Mouse (Mus musculus): ENCODE results near the gene Parvb. TPM values are rescaled to one million over a fixed set of nuclear protein-coding genes. Genes with fewer than 3 reads are reported as not detected.

Gene Parvb
- total and polyA plus RNA-seq, 3 experiments = 0.04 to 2.3 TPM; not detected in 1

- H3K9ac ChIP-seq (ENCODE audit: insufficient read depth, low read depth) = no peak overlapping the region
- no peaks in the 10 kb centered on the region for H3K9me3 ChIP-seq (replicated peaks; ENCODE audit: low read length)
- H3K27ac ChIP-seq (ENCODE audit: insufficient read depth, low read depth) = no peak overlapping the region
- peaks cover 64 to 86% of the 10 kb centered on the region in 2 experiments for H3K36me3 ChIP-seq (replicated peaks in 1 of 2; ENCODE audit: control insufficient read depth in 1 of 2, insufficient read depth in 1 of 2, low read length in 1 of 2)
- in situ Hi-C loops (cut with MboI; ENCODE audit: low pct_ligation_motif_present, low pct_unique_long_range_greater_than_20kb, low sequenced_read_pairs) = no loop called here
- no peak overlapping the region for H3K4me2 ChIP-seq (ENCODE audit: insufficient read depth, low read depth, poor library complexity, severe bottlenecking)
- dilution Hi-C loops (cut with MboI; ENCODE audit: extremely low pct_ligation_motif_present, extremely low pct_unique_long_range_greater_than_20kb, low sequenced_read_pairs) = no loop called here
- no peak for DNase-seq (ENCODE audit: extremely low read depth)
- no peak overlapping the region for H3K4me3 ChIP-seq (replicated peaks in 1 of 3; ENCODE audit: low read depth in 2 of 3, low read length in 2 of 3, poor library complexity in 1 of 3)
- H3K27me3 ChIP-seq (replicated peaks) = no peaks in the 10 kb centered on the region
- peaks cover 18 to 32% of the 10 kb centered on the region in 2 experiments for H3K4me1 ChIP-seq (ENCODE audit: control insufficient read depth in 1 of 2, insufficient read depth in 2 of 2)
- no peak for TF ChIP-seq IRF4 (IDR thresholded peaks at IDR 0.05; ENCODE audit: low read depth, low read length)
- no peak for TF ChIP-seq TBP (conservative IDR thresholded peaks at IDR 0.05; ENCODE audit: low read depth, low read length)
- no peak for TF ChIP-seq ZC3H11A (IDR thresholded peaks at IDR 0.05; ENCODE audit: low read depth, low read length)
- no peak for TF ChIP-seq KAT2A (IDR thresholded peaks at IDR 0.05; ENCODE audit: insufficient replicate concordance, low read length)
- TF ChIP-seq JUND (conservative IDR thresholded peaks at IDR 0.05; ENCODE audit: low read depth, low read length) = no peak
- no peak for TF ChIP-seq TCF12 (IDR thresholded peaks at IDR 0.05; ENCODE audit: low read depth, low read length)
- no peak for TF ChIP-seq CTCF (conservative IDR thresholded peaks at IDR 0.05 in 1 of 2, IDR thresholded peaks at IDR 0.05 in 1 of 2; ENCODE audit: low read depth in 2 of 2, low read length in 2 of 2)
- no peak for TF ChIP-seq ELF1 (IDR thresholded peaks at IDR 0.05; ENCODE audit: low read depth, low read length)
- no peak for TF ChIP-seq UBTF (IDR thresholded peaks at IDR 0.05; ENCODE audit: low read depth, low read length)
- no peak for TF ChIP-seq JUN (IDR thresholded peaks at IDR 0.05; ENCODE audit: insufficient read depth, low read depth, low read length)
- no peak for TF ChIP-seq E2F4 (IDR thresholded peaks at IDR 0.05; ENCODE audit: insufficient replicate concordance, low read depth, low read length)
- no peak for TF ChIP-seq USF2 (conservative IDR thresholded peaks at IDR 0.05; ENCODE audit: low read depth, low read length)
- TF ChIP-seq MAFK (IDR thresholded peaks at IDR 0.05; ENCODE audit: insufficient replicate concordance, low read length) = no peak
- TF ChIP-seq PAX5 (IDR thresholded peaks at IDR 0.05; ENCODE audit: low read length) = no peak
- no peak for TF ChIP-seq NELFE (IDR thresholded peaks at IDR 0.05; ENCODE audit: low read depth, low read length)
- no peak for TF ChIP-seq MAX (IDR thresholded peaks at IDR 0.05; ENCODE audit: low read length)
- TF ChIP-seq EP300 (IDR thresholded peaks at IDR 0.05; ENCODE audit: low read length) = no peak
- TF ChIP-seq ETS1 (conservative IDR thresholded peaks at IDR 0.05; ENCODE audit: low read depth, low read length) = no peak
- no peaks in the 10 kb centered on the region for H3K79me2 ChIP-seq (replicated peaks; ENCODE audit: control insufficient read depth, extremely low read depth, insufficient read depth, poor library complexity, severe bottlenecking)
Observed at GRCm38 (mm10) chr15:84209517-84210412, 22.1 kb upstream of the Parvb start.

GRCm38 (mm10) chr15:84210461-84210860 is 21.4 kb upstream of the Parvb start:
- dilution Hi-C loops (cut with MboI; ENCODE audit: extremely low pct_ligation_motif_present, extremely low pct_unique_long_range_greater_than_20kb, low sequenced_read_pairs) = no loop called here
- Histone ChIP-seq H3K4me2 (ENCODE audit: insufficient read depth, low read depth, poor library complexity, severe bottlenecking) (no peak overlapping the region), H3K79me2 (replicated peaks; ENCODE audit: control insufficient read depth, extremely low read depth, insufficient read depth, poor library complexity, severe bottlenecking) (no peaks in the 10 kb centered on the region), H3K9me3 (replicated peaks; ENCODE audit: low read length) (no peaks in the 10 kb centered on the region), H3K4me3 (replicated peaks in 1 of 3; ENCODE audit: low read depth in 2 of 3, low read length in 2 of 3, poor library complexity in 1 of 3) (no peak overlapping the region), H3K4me1 (ENCODE audit: control insufficient read depth in 1 of 2, insufficient read depth in 2 of 2) (peaks cover 18 to 32% of the 10 kb centered on the region in 2 experiments), H3K27me3 (replicated peaks) (no peaks in the 10 kb centered on the region), H3K9ac (ENCODE audit: insufficient read depth, low read depth) (no peak overlapping the region), H3K27ac (ENCODE audit: insufficient read depth, low read depth) (no peak overlapping the region), H3K36me3 (replicated peaks in 1 of 2; ENCODE audit: control insufficient read depth in 1 of 2, insufficient read depth in 1 of 2, low read length in 1 of 2) (peaks cover 66 to 86% of the 10 kb centered on the region in 2 experiments)
- in situ Hi-C loops (cut with MboI; ENCODE audit: low pct_ligation_motif_present, low pct_unique_long_range_greater_than_20kb, low sequenced_read_pairs) = no loop called here
- no peak for DNase-seq (ENCODE audit: extremely low read depth)
- no peak for TF ChIP-seq RCOR1 (conservative IDR thresholded peaks at IDR 0.05; ENCODE audit: low read depth, low read length)
- no peak for TF ChIP-seq ZMIZ1 (IDR thresholded peaks at IDR 0.05; ENCODE audit: low read depth, low read length)
- no peak for TF ChIP-seq ZNF384 (IDR thresholded peaks at IDR 0.05; ENCODE audit: low read depth, low read length)
- no peak for TF ChIP-seq CTCF (conservative IDR thresholded peaks at IDR 0.05 in 1 of 2, IDR thresholded peaks at IDR 0.05 in 1 of 2; ENCODE audit: low read depth in 2 of 2, low read length in 2 of 2)
- no peak for TF ChIP-seq SIN3A (IDR thresholded peaks at IDR 0.05; ENCODE audit: low read length)
- no peak for TF ChIP-seq CHD1 (IDR thresholded peaks at IDR 0.05; ENCODE audit: low read depth, low read length)
- TF ChIP-seq RAD21 (IDR thresholded peaks at IDR 0.05; ENCODE audit: low read depth, low read length) = no peak
- TF ChIP-seq HCFC1 (IDR thresholded peaks at IDR 0.05; ENCODE audit: low read depth, low read length) = no peak
- TF ChIP-seq MAX (IDR thresholded peaks at IDR 0.05; ENCODE audit: low read length) = no peak
- TF ChIP-seq MYC (IDR thresholded peaks at IDR 0.05; ENCODE audit: low read depth, low read length) = no peak
- TF ChIP-seq CHD2 (IDR thresholded peaks at IDR 0.05; ENCODE audit: low read length) = no peak
- no peak for TF ChIP-seq POLR2AphosphoS2 (IDR thresholded peaks at IDR 0.05; ENCODE audit: low read depth, low read length)
- TF ChIP-seq BHLHE40 (IDR thresholded peaks at IDR 0.05; ENCODE audit: low read depth, low read length) = no peak
- no peak for TF ChIP-seq NRF1 (IDR thresholded peaks at IDR 0.05; ENCODE audit: low read depth, low read length)
- TF ChIP-seq ELF1 (IDR thresholded peaks at IDR 0.05; ENCODE audit: low read depth, low read length) = no peak
- no peak for TF ChIP-seq GABPA (IDR thresholded peaks at IDR 0.05; ENCODE audit: insufficient replicate concordance, low read depth, low read length)
- no peak for TF ChIP-seq ETS1 (conservative IDR thresholded peaks at IDR 0.05; ENCODE audit: low read depth, low read length)
- no peak for TF ChIP-seq MEF2A (IDR thresholded peaks at IDR 0.05; ENCODE audit: borderline replicate concordance, low read depth, low read length)

Data from CH12.LX (cell line).